Mouse (Mus musculus): ENCODE data around the gene Olfr1393. TPM values are rescaled to one million over a fixed set of nuclear protein-coding genes. Genes with fewer than 3 reads are reported as not detected.

Gene Olfr1393
- total and polyA plus RNA-seq, 2 experiments from 2014 or later: 0.21 to 1.4 TPM

DNA sequence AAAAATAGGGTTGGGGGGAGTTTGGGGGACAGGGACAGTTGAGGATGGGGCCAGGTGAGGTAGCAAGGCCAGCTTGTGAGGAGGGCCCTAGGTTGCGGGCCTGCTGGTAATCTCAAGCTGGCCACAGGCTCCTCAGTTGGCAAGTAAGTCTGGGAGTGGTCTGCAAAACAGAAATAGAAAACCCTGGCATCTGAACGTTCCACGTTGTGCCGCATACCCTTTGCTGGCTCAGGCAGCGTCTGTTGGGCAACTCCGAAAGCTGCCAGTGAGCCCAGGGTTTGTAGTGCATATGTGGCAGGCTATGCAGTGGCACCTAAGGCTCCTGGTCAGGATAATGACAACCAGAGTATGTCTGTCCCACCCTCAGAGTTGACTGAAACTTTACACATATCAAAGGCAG, 15.0 kb upstream of the Olfr1393 start:
- no peaks in the 10 kb centered on the region for H3K4me1 ChIP-seq (ENCODE audit: insufficient read depth, low read length)
- H3K27me3 ChIP-seq (ENCODE audit: insufficient read depth, low read length): no peaks in the 10 kb centered on the region
- no peak overlapping the region for H3K9ac ChIP-seq (replicated peaks; ENCODE audit: low read length, poor library complexity, severe bottlenecking)
- H3K4me3 ChIP-seq (ENCODE audit: low read depth, low read length): no peak overlapping the region
- WGBS: 94% methylated on average over 6 of the region's 6 CpGs
- DNase-seq (ENCODE audit: low spot score) (no peak), ATAC-seq (ENCODE audit: low FRiP score) (no peak)
- no peak overlapping the region for H3K27ac ChIP-seq (ENCODE audit: low read depth, low read length)
- H3K36me3 ChIP-seq (ENCODE audit: insufficient read depth, low read length): peaks cover 19% of the 10 kb centered on the region
- H3K9me3 ChIP-seq (ENCODE audit: low read length): no peaks in the 10 kb centered on the region
- no peak overlapping the region for H3K4me2 ChIP-seq (ENCODE audit: low read depth, low read length, poor library complexity, severe bottlenecking)
- no peak for TF ChIP-seq CTCF (IDR thresholded peaks at IDR 0.05)

DNA sequence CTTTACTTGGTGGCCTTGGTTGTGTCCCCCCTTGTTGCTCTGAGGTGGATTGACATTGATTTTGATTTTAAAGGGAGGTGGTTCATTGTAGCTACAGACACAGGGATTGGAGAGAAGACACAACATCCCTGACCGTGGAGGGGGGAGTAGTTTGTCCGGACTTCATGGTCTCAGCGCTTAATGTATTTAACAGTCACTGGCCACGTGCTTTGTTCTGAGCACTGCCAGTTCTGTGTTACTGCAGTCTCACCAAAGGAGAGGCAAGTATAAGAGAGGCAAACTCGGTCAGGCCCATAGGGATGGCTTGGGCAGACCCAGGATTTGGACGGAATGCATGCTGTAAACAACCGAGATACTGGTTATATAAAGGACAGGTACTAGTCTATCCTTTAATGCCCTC, 14.0 kb upstream of the Olfr1393 start:
- Histone ChIP-seq H3K4me1 (ENCODE audit: insufficient read depth, low read length) (no peaks in the 10 kb centered on the region), H3K27me3 (ENCODE audit: insufficient read depth, low read length) (no peaks in the 10 kb centered on the region), H3K4me2 (ENCODE audit: low read depth, low read length, poor library complexity, severe bottlenecking) (no peak overlapping the region), H3K27ac (ENCODE audit: low read depth, low read length) (no peak overlapping the region), H3K4me3 (ENCODE audit: low read depth, low read length) (no peak overlapping the region), H3K9ac (replicated peaks; ENCODE audit: low read length, poor library complexity, severe bottlenecking) (no peak overlapping the region), H3K9me3 (ENCODE audit: low read length) (no peaks in the 10 kb centered on the region), H3K36me3 (ENCODE audit: insufficient read depth, low read length) (peaks cover 19% of the 10 kb centered on the region)
- 85% methylated on average over 7 of the region's 7 CpGs for WGBS
- DNase-seq (ENCODE audit: low spot score) (no peak), ATAC-seq (ENCODE audit: low FRiP score) (no peak)
- TF ChIP-seq CTCF (IDR thresholded peaks at IDR 0.05): no peak

DNA sequence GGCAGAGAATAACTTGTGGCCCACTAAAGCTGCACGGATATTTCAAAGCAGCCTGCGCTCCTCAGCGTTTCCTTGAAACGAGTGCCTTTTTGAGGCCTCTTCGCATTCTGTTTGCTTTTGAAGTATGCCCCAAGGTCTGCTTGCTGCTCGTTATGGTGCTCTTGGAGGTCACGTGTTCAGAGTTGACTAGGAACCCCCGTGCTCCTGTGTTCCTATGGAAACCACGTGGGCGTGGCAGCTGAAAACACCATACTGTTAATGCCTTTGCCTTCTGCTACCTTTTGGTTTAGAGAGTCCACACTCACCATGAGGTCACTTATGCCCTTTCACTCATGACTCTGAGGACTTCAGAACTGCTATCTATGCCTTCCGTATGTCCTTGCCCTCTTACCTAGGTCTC, 13.5 kb upstream of the Olfr1393 start:
- Histone ChIP-seq H3K4me2 (ENCODE audit: low read depth, low read length, poor library complexity, severe bottlenecking) (no peak overlapping the region), H3K4me1 (ENCODE audit: insufficient read depth, low read length) (no peaks in the 10 kb centered on the region), H3K27ac (ENCODE audit: low read depth, low read length) (no peak overlapping the region), H3K9me3 (ENCODE audit: low read length) (no peaks in the 10 kb centered on the region), H3K36me3 (ENCODE audit: insufficient read depth, low read length) (peaks cover 19% of the 10 kb centered on the region), H3K9ac (replicated peaks; ENCODE audit: low read length, poor library complexity, severe bottlenecking) (no peak overlapping the region), H3K27me3 (ENCODE audit: insufficient read depth, low read length) (no peaks in the 10 kb centered on the region), H3K4me3 (ENCODE audit: low read depth, low read length) (no peak overlapping the region)
- ATAC-seq (ENCODE audit: low FRiP score) (no peak), DNase-seq (ENCODE audit: low spot score) (no peak)
- 78% methylated on average over 11 of the region's 11 CpGs for WGBS
- TF ChIP-seq CTCF (IDR thresholded peaks at IDR 0.05): no peak

DNA sequence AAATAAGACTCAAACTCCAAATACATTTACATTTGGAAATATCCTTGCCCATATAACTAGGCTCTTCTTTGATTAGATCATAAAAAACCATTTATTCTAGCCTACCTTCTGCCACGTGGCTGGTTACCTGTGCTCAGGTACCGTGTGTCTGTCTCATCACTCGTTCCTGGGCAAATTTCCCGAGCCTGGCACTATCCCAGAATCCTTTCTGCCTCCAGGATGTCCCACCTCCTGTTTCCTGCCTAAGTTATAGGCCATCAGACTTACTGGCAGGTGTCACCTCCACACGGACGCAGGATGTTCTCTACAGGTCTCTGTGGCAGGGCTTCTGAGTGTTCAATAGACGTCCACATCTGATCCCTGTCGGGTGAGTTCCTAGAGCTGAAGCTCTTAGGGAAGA, 13.0 kb upstream of the Olfr1393 start:
- H3K9ac ChIP-seq (replicated peaks; ENCODE audit: low read length, poor library complexity, severe bottlenecking): no peak overlapping the region
- no peak for TF ChIP-seq CTCF (IDR thresholded peaks at IDR 0.05)
- no peak for DNase-seq (ENCODE audit: low spot score)

DNA sequence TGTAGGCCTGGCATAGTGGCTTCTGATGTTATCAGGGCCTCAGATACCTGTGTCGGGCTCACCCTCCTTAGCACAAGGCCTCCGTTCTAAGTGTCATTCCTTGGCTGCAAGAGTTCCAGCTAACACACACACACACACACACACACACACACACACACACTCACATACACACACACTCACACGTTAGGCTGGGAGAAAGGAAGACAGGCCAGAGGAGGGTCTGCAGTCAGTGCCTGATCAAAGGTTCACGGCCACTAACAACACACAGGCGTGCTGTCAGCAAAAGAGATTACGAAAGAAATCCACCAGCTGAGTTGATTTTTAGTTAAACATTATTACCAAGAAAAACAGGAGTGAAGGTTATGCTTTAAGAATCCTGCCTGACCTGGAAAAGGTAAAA, 11.4 kb upstream of the Olfr1393 start:
- ATAC-seq (ENCODE audit: low FRiP score) (no peak), DNase-seq (ENCODE audit: low spot score) (no peak)
- H3K4me3 ChIP-seq (ENCODE audit: low read depth, low read length): no peak overlapping the region
- no peak overlapping the region for H3K9ac ChIP-seq (replicated peaks; ENCODE audit: low read length, poor library complexity, severe bottlenecking)
- H3K9me3 ChIP-seq (ENCODE audit: low read length): no peaks in the 10 kb centered on the region
- no peak for TF ChIP-seq CTCF (IDR thresholded peaks at IDR 0.05)
- H3K4me2 ChIP-seq (ENCODE audit: low read depth, low read length, poor library complexity, severe bottlenecking): no peak overlapping the region
- WGBS: 88% methylated on average over 6 of the region's 6 CpGs
- no peaks in the 10 kb centered on the region for H3K4me1 ChIP-seq (ENCODE audit: insufficient read depth, low read length)
- H3K27me3 ChIP-seq (ENCODE audit: insufficient read depth, low read length): no peaks in the 10 kb centered on the region
- no peak overlapping the region for H3K27ac ChIP-seq (ENCODE audit: low read depth, low read length)
- H3K36me3 ChIP-seq (ENCODE audit: insufficient read depth, low read length): peaks cover 6% of the 10 kb centered on the region

More for the DNA sequence above, 13.0 kb upstream of the Olfr1393 start:
- Histone ChIP-seq H3K4me1 (ENCODE audit: insufficient read depth, low read length) (no peaks in the 10 kb centered on the region), H3K27ac (ENCODE audit: low read depth, low read length) (no peak overlapping the region), H3K4me2 (ENCODE audit: low read depth, low read length, poor library complexity, severe bottlenecking) (no peak overlapping the region), H3K9me3 (ENCODE audit: low read length) (no peaks in the 10 kb centered on the region), H3K36me3 (ENCODE audit: insufficient read depth, low read length) (peaks cover 19% of the 10 kb centered on the region), H3K27me3 (ENCODE audit: insufficient read depth, low read length) (no peaks in the 10 kb centered on the region), H3K4me3 (ENCODE audit: low read depth, low read length) (no peak overlapping the region)
- WGBS: 78% methylated on average over 8 of the region's 8 CpGs
- no peak for ATAC-seq (ENCODE audit: low FRiP score)

DNA sequence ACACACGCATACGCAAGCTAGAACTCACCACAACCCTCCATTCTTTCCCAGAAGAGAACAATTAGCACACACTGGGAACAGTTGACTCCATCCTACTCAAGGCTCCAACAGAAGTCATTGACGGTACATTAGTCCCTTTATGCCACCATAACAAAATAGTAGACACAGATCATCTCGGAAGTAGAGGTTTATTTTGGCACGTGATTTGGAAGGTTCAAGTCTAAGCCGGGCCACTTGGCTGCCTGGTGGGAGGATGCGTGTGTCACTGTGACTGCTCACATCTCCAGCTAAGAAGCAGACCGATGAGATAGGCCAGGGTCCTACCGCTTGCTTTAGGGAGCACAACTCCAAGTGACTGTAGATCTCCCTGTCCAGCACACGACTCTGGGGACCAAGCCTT, 10.8 kb upstream of the Olfr1393 start:
- H3K4me3 ChIP-seq (ENCODE audit: low read depth, low read length): no peak overlapping the region
- no peak for ATAC-seq (ENCODE audit: low FRiP score)
- H3K36me3 ChIP-seq (ENCODE audit: insufficient read depth, low read length): peaks cover 2% of the 10 kb centered on the region
- 89% methylated on average over 10 of the region's 10 CpGs for WGBS
- H3K9ac ChIP-seq (replicated peaks; ENCODE audit: low read length, poor library complexity, severe bottlenecking): no peak overlapping the region
- DNase-seq (ENCODE audit: low spot score): no peak
- no peaks in the 10 kb centered on the region for H3K9me3 ChIP-seq (ENCODE audit: low read length)
- no peaks in the 10 kb centered on the region for H3K4me1 ChIP-seq (ENCODE audit: insufficient read depth, low read length)
- no peak for TF ChIP-seq CTCF (IDR thresholded peaks at IDR 0.05)
- no peaks in the 10 kb centered on the region for H3K27me3 ChIP-seq (ENCODE audit: insufficient read depth, low read length)
- no peak overlapping the region for H3K4me2 ChIP-seq (ENCODE audit: low read depth, low read length, poor library complexity, severe bottlenecking)
- no peak overlapping the region for H3K27ac ChIP-seq (ENCODE audit: low read depth, low read length)
